Comparison of ENCODE assay signal across 28 mouse cellular contexts in genomic region chr12:90183021-90183420, GRCm38 (mm10).
DNase-seq lines count a peak whose midpoint lies in the region; ATAC-seq and TF ChIP-seq lines count a peak whose summit lies in the region.
"Had no signal": no experiment of that assay in that cellular context is flagged by ENCODE, and none has a peak within 500 bp of the region (broad histone marks: within the 10 kb centered on the region; RNA-seq: fewer than 3 reads in every experiment).

No protein-coding gene starts in this region.

- H3K4me3 ChIP-seq in lung, embryonic 14.5 days (ENCODE audit: low read depth, low read length) = no peak overlapping the region
- H3K4me3 ChIP-seq in lung, adult 2 months (replicated peaks; ENCODE audit: extremely low read depth, low read depth, low read length) = no peak overlapping the region
- H3K4me3 ChIP-seq: embryonic facial prominence, embryonic 13.5 days; forebrain, embryonic 10.5 days; forebrain, embryonic 15.5 days; hindbrain, embryonic 12.5 days; intestine, embryonic 15.5 days; layer of hippocampus, adult 2 months; limb, embryonic 10.5 days; limb, embryonic 15.5 days; liver, embryonic 13.5 days; megakaryocyte, embryonic 14.5 days; midbrain, embryonic 12.5 days; myocyte; neural tube, embryonic 12.5 days had no signal

- TF ChIP-seq CTCF in lung, embryonic 14.5 days (IDR thresholded peaks at IDR 0.05; ENCODE audit: low read depth) = no peak
- no peak for TF ChIP-seq CTCF in lung, adult 2 months (IDR thresholded peaks at IDR 0.05; ENCODE audit: insufficient read depth, low read length)

- DNase-seq in cerebellum, adult 9-11 months = peak; percentile 27
- DNase-seq in cerebellum, postnatal 36 days = no peak
- peak; percentile 76 for DNase-seq in lung, embryonic 14.5 days
- no peak for DNase-seq in lung, adult 2 months
- peak; percentile 49 for DNase-seq in lung, postnatal 10 days
- peak; percentile 28 to 36 for DNase-seq in lung, postnatal 4 days
- DNase-seq in frontal cortex, postnatal 10 days (ENCODE audit: low spot score in 2 of 2) = no peak
- DNase-seq: adrenal gland, adult 2 months; B cell, adult 2 months; heart, postnatal 14 days; kidney, adult 2 months; kidney, postnatal 36 days; liver, embryonic 13.5 days; thymus, adult 2 months; thymus, postnatal 36 days had no signal

- no peaks in the 10 kb centered on the region for H3K36me3 ChIP-seq in lung, embryonic 14.5 days (ENCODE audit: insufficient read depth)
- H3K36me3 ChIP-seq: embryonic facial prominence, embryonic 13.5 days; forebrain, embryonic 10.5 days; forebrain, embryonic 15.5 days; hindbrain, embryonic 12.5 days; intestine, embryonic 15.5 days; limb, embryonic 10.5 days; limb, embryonic 15.5 days; liver, embryonic 13.5 days; midbrain, embryonic 12.5 days; neural tube, embryonic 12.5 days had no signal

- peak; percentile 79 for ATAC-seq in lung, embryonic 14.5 days (ENCODE audit: insufficient read depth)
- ATAC-seq: forebrain, embryonic 15.5 days; hindbrain, postnatal 0 days; intestine, embryonic 15.5 days had no signal

- no peak overlapping the region for H3K9ac ChIP-seq in lung, embryonic 14.5 days
- H3K9ac ChIP-seq: embryonic facial prominence, embryonic 13.5 days; forebrain, embryonic 15.5 days; hindbrain, embryonic 12.5 days; intestine, embryonic 15.5 days; limb, embryonic 15.5 days; liver, embryonic 13.5 days; midbrain, embryonic 12.5 days; neural tube, embryonic 12.5 days had no signal

- WGBS in lung, embryonic 14.5 days = 33% methylated on average over 2 of the region's 2 CpGs
- WGBS in lung, adult 2 months = 62% methylated on average over 2 of the region's 2 CpGs

- peak overlapping the region; percentile 54; the same call in 1 of the 2 replicates for H3K27ac ChIP-seq in lung, embryonic 14.5 days (ENCODE audit: low read depth)
- H3K27ac ChIP-seq: embryonic facial prominence, embryonic 13.5 days; forebrain, embryonic 10.5 days; forebrain, embryonic 15.5 days; hindbrain, embryonic 12.5 days; hindbrain, postnatal 0 days; intestine, embryonic 15.5 days; layer of hippocampus, adult 2 months; limb, embryonic 10.5 days; limb, embryonic 15.5 days; liver, embryonic 13.5 days; midbrain, embryonic 12.5 days; neural tube, embryonic 12.5 days had no signal

- no peaks in the 10 kb centered on the region for H3K4me1 ChIP-seq in lung, embryonic 14.5 days (ENCODE audit: insufficient read depth)
- no peaks in the 10 kb centered on the region for H3K4me1 ChIP-seq in lung, adult 2 months (ENCODE audit: control insufficient read depth, insufficient read depth, low read length)
- H3K4me1 ChIP-seq: embryonic facial prominence, embryonic 13.5 days; forebrain, embryonic 10.5 days; forebrain, embryonic 15.5 days; hindbrain, embryonic 12.5 days; intestine, embryonic 15.5 days; limb, embryonic 10.5 days; limb, embryonic 15.5 days; liver, embryonic 13.5 days; megakaryocyte, embryonic 14.5 days; midbrain, embryonic 12.5 days; neural tube, embryonic 12.5 days had no signal

- no peak for TF ChIP-seq POLR2A in lung, adult 2 months (IDR thresholded peaks at IDR 0.05; ENCODE audit: borderline replicate concordance, extremely low read depth, low read depth, low read length)

- H3K27me3 ChIP-seq in lung, embryonic 14.5 days (ENCODE audit: insufficient read depth, low read length) = no peaks in the 10 kb centered on the region
- H3K27me3 ChIP-seq: embryonic facial prominence, embryonic 13.5 days; forebrain, embryonic 15.5 days; hindbrain, embryonic 12.5 days; intestine, embryonic 15.5 days; limb, embryonic 15.5 days; liver, embryonic 13.5 days; megakaryocyte, embryonic 14.5 days; midbrain, embryonic 12.5 days; neural tube, embryonic 12.5 days had no signal

- no peaks in the 10 kb centered on the region for H3K9me3 ChIP-seq in lung, embryonic 14.5 days (ENCODE audit: low read depth, low read length)
- H3K9me3 ChIP-seq: embryonic facial prominence, embryonic 13.5 days; forebrain, embryonic 10.5 days; forebrain, embryonic 15.5 days; hindbrain, embryonic 12.5 days; intestine, embryonic 15.5 days; limb, embryonic 10.5 days; limb, embryonic 15.5 days; liver, embryonic 13.5 days; megakaryocyte, embryonic 14.5 days; midbrain, embryonic 12.5 days; neural tube, embryonic 12.5 days had no signal

- no peak overlapping the region for H3K4me2 ChIP-seq in lung, embryonic 14.5 days
- H3K4me2 ChIP-seq: embryonic facial prominence, embryonic 13.5 days; forebrain, embryonic 15.5 days; hindbrain, embryonic 12.5 days; intestine, embryonic 15.5 days; limb, embryonic 15.5 days; liver, embryonic 13.5 days; midbrain, embryonic 12.5 days; neural tube, embryonic 12.5 days had no signal

Comparison
In these comparisons a context has a peak if more than half of its experiments do, and no peak if none do; other contexts are left out.
1. DNase-seq: peak in cerebellum, adult 9-11 months (single experiment), lung, embryonic 14.5 days (single experiment), lung, postnatal 10 days (single experiment) and lung, postnatal 4 days (2 of 2); none in cerebellum, postnatal 36 days (0 of 2), lung, adult 2 months (single experiment) and frontal cortex, postnatal 10 days (0 of 2).